Mouse (Mus musculus) urinary bladder, postnatal 4 days (tissue): Measurements from ENCODE around the gene Alg5.
A peak's percentile ranks its signal among the peaks of the same experiment; 100 is the strongest.
"Not testable (repeated sequence)": the region's sequence is repeated elsewhere in the genome, so short reads cannot be mapped to it uniquely, and the experiment has no call there.

Experiments used
- DNase-seq, 2 experiments: peaks; one replicate each; pipeline ENCODE4 v3.0.0; 2021 to 2022; ENCODE audit warnings: low spot score in 2 of 2

The Alg5 gene

DNA sequence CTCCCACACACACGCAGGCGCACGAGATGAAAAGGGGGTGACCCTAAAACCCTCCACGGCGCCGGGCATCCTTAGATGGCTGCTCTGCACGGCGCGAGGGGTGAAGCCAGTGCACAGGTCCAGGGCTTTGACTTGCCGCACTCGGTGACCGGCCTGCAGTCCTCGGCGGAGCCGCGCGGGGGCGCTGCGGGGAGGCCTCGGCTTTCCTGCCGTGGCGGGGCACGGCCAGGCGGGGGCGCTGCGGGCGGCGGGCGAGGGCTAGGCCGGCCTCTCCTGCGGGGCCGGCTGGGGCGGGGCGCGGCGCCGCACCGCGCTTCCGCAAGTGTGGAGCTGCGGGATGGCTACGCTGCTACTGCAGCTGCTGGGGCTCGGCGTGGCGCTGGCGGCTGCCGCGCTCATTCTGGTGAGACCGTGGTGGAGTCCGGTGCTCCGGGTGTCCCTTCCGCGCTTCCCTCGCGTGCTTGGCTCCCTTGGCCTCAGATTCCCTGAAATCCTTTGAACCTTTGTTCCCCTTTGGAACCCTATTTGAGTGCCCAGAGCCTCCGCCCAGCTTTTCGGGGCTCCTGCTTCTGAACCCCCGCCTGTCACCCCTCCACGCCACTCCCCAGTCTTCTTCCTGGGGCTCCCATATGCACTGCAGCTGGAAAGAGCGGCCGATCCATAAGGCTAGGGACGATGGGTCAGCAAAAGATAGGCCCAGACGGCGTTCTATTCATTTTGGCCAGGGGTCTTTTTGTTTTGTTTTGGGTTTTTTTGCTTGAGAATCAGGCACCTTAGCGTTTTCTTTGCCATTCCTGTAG, at the start of gene Alg5, which contains the start of gene Exosc8:
TSS of gene Alg5 (plus strand) at position 293 of the 800 bp plus-strand sequence.
TSS of gene Exosc8 (minus strand) at position 147 of the 800 bp plus-strand sequence.
- DNase-seq: peak; percentile 89 to 92

DNA sequence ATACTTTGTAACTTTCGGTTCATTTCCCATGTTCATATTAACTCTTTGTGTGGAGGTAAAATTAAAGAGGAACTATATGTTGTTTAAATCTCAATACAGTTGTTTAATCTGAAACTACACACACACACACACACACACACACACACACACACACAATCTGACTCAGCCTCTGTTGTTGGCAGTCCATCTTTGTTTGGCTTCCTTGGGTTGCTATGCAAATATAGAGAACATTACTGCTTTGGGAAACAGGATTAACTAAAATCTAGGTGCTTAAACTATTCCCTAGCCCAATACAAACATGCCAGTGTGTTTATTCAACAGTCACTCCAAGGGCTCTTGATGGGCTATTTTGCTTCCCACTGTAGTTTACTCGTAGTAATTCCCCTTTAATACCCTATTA, 48.1 kb upstream of the Alg5 start:
- DNase-seq: no peak

DNA sequence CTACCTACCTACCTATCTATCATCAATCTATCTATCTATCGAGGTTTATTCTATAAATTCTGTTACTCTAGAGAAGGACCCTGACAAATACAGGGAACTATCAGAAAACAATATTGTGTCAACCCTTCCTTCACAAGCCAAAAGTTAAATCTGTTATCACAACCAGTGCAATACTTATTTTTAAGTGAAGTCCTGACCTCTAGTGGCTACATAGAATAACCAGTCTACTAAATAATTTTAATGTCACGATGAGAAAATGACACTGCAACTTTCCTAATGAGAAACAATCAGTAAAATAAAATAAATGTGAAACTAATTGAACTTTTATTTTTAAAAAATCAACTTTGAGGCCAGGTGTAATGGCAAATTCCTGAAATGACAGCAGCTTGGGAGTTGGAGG, 46.2 kb upstream of the Alg5 start:
- no peak for DNase-seq

DNA sequence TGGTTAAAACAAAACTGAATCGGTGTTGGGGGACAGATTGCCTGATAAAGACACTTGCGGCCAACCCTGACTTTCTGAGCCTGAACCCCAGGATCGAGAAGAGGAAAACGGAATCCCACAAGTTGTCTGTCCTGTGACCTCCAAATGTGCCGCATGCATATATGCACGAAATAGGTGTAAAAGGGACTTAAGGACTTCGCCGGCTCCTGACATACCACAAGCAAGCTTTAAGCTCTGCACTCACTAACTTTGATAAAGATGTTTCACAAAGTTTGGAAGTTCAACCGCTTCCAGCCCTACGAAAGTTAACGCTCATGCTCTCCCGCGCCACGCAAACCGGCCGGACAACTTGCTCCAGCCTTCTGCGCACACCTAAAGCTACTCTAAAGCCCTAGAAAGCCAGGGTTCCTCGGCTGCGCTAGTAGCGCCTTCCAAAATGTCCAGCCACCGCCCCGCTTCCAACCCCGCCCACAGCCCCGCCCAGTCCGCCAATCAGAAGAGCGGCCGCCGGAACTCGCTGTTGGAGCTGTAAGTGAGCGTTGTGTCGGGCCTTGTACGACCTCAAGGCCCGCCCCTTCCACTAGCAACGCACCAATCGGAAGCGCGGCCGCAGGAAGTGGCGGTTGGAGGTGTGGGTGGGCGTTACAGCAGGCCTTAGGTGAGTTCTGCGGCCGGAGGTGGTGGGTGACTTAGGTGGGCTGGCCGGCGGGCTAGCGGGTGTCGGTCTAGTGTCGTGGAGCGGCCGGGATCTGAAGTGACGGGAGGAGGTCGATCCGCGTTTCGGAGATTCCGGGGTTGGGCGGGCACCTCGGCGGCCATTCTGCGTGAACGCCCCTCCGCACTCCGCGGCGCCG, 42.9 kb upstream of the Alg5 start, which contains the start of gene Supt20:
TSS of gene Supt20 (plus strand) at position 606 of the 854 bp plus-strand sequence.
- peak; percentile 89 to 93 for DNase-seq

DNA sequence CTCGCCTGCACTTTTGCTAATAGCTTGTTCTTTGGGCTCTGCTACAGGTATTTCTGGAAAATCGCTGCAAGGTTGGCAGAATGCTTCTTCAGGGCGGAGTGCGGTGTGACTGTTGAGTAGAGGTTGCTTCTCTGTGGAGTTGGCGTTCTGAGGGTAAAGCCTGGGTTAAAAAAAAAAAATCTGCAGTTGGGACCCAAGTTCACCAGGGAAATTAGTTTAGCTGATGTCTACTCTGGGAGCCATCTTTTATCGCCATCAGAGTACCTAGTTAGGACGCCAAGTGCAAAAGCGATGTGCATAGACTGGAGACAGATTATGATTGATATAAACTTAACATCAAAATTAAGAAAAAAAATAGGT, 42.3 kb upstream of the Alg5 start:
- DNase-seq: no peak

DNA sequence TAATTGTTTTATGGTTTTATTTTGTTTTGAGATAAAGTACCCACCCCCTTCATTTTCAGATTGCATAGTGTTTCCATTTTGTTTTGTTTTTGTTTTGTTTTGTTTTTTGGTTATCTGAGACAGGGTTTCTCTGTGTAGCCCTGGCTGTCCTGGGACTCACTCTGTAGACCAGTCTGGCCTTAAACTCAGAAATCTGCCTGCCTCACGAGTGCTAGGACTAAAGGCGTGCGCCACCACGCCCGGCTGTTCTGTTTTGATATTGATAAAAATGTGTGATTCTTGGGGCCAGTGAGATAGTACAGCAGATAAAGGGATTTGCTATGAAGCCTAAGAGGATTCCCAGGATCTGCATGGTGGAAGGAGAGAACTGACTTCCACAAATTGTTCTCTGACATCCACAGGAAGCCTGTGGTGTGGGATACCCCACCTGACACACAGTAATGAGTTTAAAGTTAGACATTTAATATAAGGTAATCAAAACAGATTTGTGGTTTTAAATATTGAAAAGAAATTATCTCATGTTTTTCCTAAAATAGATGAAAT, 35.5 kb upstream of the Alg5 start:
- no peak for DNase-seq

DNA sequence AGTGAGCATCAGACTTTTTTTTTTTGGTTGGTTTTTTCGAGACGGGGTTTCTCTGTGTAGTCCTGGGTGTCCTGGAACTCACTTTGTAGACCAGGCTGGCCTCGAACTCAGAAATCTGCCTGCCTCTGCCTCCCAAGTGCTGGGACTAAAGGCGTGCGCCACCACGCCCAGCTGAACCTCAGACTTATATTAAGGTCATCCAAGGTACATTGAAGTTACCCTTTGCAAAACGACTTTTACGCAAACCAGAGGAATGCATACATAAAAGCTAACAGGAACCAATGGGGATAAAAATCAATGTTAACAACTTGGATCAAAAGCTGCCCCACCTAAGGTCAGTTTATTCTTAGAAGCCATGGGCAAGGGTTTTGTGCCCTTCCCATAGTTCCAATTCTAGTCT, 31.2 kb upstream of the Alg5 start:
- DNase-seq: not testable (repeated sequence)

DNA sequence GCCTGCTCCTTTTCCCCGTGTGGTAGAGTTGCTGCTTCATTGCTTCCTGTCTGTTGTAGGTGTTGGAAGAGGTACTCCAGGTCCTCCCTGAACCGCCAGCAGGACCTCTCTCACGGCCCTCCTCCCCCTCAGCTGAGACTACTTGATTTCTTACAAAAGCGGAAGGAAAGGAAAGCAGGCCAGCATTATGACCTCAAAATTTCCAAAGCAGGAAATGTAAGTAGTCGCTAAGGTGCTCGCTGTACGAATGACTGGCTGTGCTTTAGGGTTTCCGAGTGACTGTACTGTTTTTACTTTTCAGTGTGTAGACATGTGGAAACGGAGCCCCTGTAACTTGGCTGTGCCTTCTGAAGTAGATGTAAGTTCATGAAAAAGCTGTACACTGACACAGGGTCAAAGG, 26.4 kb upstream of the Alg5 start:
- DNase-seq: no peak

DNA sequence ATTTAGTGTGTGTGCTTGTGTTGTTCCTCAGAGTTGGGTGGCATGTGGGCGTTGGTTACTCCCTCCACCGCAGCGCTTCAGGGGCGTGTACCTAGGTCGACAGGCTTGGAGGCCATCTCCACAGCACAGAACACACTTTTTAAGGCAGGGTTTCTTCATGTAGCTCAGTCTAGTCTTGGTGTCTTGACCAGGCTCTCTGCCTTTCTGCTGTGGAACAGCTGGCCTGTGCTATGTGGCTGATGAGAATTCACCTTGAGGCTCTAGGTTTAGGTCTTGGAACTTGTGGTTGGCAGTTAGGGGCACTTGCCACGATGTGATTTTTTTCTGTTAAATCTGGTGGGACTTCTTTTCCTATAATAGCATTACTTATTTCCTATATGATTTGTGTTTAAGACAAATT, 21.1 kb upstream of the Alg5 start, which contains the start of gene Gm21958:
TSS of gene Gm21958 (minus strand) at position 101 of the 400 bp plus-strand sequence.
- no peak for DNase-seq

DNA sequence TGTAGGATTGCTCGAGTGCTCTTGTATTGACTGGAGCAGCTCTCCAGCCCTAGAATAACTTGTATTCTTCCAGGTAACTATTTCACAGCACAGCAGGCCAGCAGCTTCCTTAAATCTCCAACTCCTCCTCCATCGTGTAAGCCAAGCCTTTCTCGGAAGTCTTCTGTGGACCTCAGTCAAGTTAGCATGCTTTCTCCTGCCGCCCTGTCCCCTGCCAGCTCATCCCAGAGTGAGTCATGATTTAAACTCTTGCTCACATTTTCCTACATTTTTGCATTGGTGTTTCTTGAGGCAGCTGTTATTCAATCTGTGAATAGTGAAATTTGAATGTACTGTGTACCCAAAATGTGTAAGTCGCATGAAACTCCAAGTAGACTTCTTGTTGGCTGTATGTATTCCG, 19.9 kb upstream of the Alg5 start:
- DNase-seq: no peak

DNA sequence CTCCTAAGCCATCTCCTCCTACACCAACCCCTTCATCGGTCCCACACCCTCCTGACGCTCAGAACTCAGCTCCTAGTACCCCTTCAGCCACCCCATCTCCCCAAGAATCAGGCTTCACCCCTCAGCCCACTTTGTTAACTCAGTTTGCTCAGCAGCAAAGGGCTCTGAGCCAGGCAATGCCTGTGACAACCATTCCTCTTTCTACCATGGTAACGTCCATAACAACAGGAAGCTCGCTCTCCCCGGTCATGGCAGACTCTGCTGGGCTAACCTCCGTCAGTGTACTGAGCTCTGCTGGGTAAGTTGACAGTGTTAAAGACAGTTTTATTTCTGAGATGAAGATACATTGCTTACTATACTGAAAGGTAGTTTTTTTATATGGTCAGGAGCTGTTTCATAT, 18.0 kb upstream of the Alg5 start:
- no peak for DNase-seq

DNA sequence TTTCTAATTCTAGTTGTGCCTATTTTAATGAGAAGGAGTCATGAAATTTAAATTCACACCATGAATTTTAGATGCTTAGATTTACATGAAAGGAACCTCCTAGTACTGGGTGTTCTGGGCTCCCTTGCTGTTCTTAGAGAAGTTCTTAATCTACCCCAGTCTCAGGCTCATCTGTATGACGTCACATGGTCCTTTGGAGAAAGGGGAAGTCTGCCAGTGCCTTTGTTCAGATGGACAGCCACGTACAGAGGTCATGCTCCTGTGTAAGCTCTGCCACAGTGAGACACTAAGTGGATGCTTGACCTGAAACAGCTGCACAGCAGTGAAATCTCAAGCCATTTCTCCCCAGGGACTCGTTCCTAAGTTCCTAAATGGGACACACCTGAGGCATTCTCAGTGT, 16.4 kb upstream of the Alg5 start:
- no peak for DNase-seq

DNA sequence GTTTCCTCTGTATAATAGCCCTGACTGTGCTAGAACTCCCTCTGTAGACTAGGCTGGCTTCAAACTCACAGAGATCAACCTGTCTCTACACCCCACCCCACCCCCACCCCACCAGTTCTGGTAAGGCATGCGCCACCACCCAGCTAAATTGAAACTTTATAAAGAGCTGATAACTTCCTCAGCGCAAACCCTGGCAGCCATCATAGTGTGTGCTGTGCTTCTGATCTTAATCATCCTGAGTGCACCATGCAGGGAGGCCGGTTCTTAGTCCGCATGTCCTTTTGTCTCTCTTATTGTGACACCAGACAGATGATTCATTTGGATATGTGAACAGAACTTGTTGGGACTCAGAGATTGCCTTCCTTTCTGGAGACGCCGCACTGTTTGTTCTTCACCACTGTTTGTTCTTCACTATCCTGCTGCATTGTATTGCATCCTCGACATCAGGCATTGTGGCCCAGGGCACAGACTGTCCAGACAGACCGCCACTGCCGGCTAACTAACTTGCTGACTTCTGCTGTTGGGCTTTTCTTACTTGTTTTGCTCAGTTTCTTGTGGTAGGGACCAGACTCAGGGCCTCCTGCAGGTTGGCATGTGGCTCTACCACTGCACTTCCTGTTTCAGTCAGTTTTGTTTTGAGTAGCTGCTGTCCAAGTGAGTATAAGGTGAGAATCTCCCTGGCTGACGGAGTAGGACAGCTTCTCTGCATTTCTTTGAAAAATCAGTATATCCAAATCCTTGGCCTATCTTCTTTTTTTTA, 11.4 kb upstream of the Alg5 start:
- no peak for DNase-seq

DNA sequence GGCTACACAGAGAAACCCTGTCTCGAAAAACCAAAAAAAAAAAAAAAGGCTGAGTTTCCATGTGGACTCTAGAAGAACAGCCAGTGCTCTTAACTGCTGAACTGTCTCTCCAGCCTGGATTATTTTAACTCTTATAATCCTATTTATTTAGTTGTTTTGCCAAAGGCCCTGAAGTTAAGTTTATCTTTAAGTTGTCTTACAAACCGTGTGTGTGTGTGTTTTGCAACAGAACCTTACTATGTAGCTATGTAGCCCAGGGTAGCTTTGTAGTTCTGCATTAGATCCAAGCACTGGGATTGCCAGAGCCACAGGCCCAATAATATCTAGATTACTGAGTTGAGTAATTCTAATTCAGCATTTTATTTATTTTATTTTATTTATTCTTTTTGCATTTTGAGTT, 10.0 kb upstream of the Alg5 start:
- DNase-seq: no peak

DNA sequence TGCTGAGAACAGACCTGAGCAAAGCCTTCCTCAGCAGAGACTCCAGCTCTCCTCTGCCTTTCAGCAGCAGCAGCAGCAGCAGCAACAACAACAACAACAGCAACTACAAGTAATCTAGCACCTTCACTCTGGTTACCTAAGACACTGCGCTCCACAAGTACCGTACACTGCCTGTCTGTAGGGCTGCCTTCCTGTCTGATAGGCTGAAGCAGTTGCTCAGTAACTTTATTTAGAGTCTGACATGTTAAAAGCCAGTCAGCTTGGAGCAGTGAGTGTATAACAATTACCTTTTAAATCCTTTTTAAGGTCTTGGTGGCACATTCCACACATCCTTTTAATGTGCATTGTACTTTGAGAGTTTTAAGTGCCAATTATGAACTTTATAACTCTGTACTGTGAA, 7.8 kb upstream of the Alg5 start:
- no peak for DNase-seq

DNA sequence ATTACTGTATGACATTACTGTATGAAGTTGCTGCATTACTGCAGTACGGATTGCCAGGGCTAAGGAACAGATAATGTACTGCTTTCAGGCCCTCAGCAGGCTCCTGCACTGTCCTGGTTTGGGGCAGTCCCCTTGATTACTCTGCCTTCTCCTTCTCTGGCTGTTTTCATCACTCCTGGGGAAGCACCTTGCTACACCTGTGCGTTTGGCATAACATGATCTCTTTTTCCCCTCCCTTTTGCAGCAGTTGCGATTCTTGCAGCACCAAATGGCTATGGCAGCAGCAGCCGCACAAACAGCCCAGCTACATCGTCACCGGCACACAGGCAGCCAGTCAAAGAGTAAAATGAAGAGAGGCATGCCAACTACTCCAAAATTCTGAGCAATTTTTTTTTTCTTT, 7.2 kb upstream of the Alg5 start:
- DNase-seq: no peak

DNA sequence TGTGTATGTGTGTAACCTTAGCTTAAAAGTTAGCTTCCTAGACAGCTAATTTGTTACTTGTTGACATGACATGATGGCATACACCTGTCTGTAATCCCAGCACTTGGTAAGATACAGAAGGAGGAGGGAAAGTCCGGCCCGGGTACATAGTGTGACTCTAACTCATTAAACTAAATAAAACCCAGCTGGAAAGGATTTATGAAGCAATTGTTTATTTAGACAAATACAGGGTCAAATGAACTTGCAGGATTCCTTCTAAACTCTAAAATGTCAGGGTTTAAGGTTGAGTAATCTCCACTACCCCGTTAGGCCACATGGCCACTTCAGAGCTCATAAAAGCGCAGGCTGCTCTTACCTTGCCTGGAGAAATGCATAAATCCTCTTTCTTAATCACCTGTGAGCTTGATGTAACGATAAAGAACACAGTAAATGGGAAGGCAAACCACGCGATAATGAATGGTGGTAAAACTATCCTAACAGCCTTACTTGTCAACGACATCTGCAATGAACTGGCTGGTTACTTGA, 3.7 kb upstream of the Alg5 start:
- DNase-seq: no peak

DNA sequence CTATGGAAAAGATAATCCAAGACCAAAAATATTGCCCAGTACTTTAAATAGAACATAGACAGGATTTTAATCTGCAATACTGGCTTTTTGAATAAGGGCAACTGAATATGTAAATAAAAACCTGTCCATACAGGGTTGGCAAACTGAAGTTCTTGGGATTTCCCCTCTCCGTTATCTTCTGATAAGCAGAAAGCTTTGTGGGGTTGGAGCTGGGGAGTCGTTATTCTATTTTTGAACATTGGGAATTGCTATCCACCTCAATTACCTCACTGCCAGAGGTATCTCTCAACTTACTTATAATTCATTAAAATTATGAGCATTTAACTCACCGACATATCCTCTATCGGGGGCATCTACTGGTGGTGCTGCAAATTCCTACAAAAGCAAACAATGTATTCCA, 3.0 kb upstream of the Alg5 start:
- no peak for DNase-seq

DNA sequence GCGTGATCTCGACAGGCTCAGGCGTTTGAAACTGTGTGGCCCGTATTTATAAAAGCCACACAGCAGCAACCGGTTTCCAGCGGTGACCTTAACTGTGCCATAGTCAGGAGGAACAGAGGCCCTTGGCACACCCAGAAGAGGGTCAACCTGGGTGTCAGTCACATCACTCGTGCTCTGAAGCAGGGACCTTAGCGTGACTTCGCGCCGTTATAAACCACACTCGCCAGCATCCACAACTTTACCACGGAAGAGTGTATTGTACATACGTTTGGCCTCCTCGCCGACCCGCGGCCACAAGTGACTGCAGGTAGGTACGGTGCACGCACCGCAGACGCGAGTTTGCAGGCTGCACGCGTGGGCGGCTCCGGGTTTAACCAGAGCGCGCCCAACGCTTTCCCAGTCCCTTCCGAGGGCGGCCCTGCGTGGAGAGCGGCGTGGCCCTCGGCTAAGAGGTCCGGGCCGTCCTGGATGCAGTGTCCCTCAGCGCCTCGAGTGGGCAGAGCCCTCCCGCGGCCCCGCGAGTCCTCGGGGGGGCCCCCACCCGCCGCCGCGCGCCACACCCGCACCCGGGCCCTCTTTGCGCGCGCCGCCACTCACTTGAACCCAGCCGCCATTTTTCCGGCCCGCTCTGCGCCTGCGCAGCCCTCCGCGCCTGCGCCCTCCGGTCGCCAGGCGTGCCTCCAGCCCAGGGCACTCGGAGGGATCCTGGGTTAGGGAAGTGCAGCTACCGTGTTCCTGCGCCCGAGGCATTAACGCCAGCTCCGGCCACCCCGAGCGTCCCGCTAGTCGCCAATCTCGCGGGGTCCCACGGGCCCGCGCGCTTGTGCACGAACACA, 710 bp upstream of the Alg5 start:
- DNase-seq: peak; percentile 87 to 92

DNA sequence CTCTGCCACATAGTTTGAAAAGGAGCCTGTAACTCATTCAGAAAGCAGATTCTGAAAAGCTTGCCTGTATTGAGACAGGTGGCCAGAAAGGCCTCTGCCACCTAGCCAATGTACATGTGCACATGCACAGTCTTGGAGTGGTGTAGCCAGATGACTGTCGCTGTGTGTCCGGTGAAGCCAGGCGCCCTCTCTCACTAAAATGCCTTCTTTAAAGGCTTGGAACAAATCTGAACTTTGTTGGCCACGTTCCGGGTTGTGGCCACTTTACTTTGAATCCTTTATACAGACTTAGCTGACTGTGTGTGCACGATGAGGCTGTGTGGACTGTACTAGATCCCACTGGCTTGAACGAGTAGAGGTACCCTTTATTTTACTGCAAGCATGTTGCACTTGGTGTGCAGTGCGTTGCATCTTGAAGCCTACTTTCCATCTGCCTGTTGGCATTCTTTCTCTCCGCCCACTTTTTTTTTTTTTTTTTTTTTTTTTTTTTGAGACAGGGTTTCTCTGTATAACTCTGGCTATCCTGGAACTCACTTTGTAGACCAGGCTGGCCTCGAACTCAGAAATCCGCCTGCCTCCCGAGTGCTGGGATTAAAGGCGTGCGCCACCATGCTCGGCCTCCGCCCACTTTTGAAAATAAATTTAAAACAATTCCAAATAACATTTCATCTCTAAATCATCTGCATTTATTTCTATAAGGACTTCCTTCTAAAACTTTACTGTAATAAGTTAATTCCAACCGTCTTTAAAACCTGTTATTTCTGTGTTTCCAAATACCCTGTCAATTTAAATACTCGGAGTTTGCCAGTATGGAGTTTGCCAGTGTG, 975 bp downstream of the Alg5 start:
- DNase-seq: no peak
